Mouse (Mus musculus) megakaryocyte, embryonic 14.5 days (primary cell): ENCODE measurements at regions not wholly inside any gene's neighbourhood (a gene's known extent, or its start where the extent isn't known, plus 50 kb on each side); places are given as distances from the start of the nearest gene placed in this dataset.

ENCODE experiments used
- FLI1 ChIP-seq: IDR thresholded peaks from 2 replicates; pipeline ENCODE4 v1.6.1; 2012; ENCODE audit warnings: low read length, inconsistent platforms, mixed read lengths
- GATA1 ChIP-seq: IDR thresholded peaks from 3 replicates; pipeline ENCODE4 v1.6.1; 2012; ENCODE audit warnings: mixed read lengths, low read length, inconsistent platforms, borderline replicate concordance

GRCm38 (mm10) chr6:100176914-100177560 is 110.2 kb downstream of the Rybp start:
- TF ChIP-seq GATA1: no peak
- no peak for TF ChIP-seq FLI1
